Mouse (Mus musculus) megakaryocyte progenitor cell, adult 5-6 weeks (primary cell): ENCODE results near the gene Slc16a6. TPM values are rescaled to one million over a fixed set of nuclear protein-coding genes. Genes with fewer than 3 reads are reported as not detected.

ENCODE experiments used
- ATAC-seq: replicated peaks from 2 replicates; pipeline ENCODE4 v1.8.0; 2016; ENCODE audit warnings: mild to moderate bottlenecking, moderate TSS enrichment, inconsistent platforms; ENCODE audit not compliant: poor library complexity
- total RNA-seq, 2 experiments: library from RNA; stranded (forward) in 1 of 2; stranded (reverse) in 1 of 2; fragments of 157-497, 149-512 nt in 1 of 2; fragments of 200-1000 nt in 1 of 2; gene quantifications; 2 replicates each; pipeline versions ENCODE4 v1.2.3 to v1.2.4; 2015 to 2017

Slc16a6 gene
- total RNA-seq, 2 experiments from 2014 or later: 12.6 to 41.6 TPM

- ATAC-seq: no peak
These were observed 15.2 kb downstream of the Slc16a6 start for GRCm38 (mm10) chr11:109458165-109458564.

GRCm38 (mm10) chr11:109456261-109456660 lies 17.1 kb downstream of the Slc16a6 start:
- no peak for ATAC-seq

GRCm38 (mm10) chr11:109451169-109451568 lies 22.2 kb downstream of the Slc16a6 start:
- ATAC-seq: peak; percentile 65

GRCm38 (mm10) chr11:109445438-109446035 lies 27.9 kb downstream of the Slc16a6 start:
- ATAC-seq: peak; percentile 81

GRCm38 (mm10) chr11:109444600-109444999 lies 28.8 kb downstream of the Slc16a6 start:
- ATAC-seq: peak; percentile 46

GRCm38 (mm10) chr11:109443468-109444263 lies 29.7 kb downstream of the Slc16a6 start:
- no peak for ATAC-seq

GRCm38 (mm10) chr11:109442166-109442730 lies 31.1 kb downstream of the Slc16a6 start:
- no peak for ATAC-seq

GRCm38 (mm10) chr11:109441119-109441518 lies 32.3 kb downstream of the Slc16a6 start:
- peak; percentile 68 for ATAC-seq

GRCm38 (mm10) chr11:109440641-109441040 lies 32.8 kb downstream of the Slc16a6 start:
- ATAC-seq: no peak

- peak; percentile 76 for ATAC-seq
These were observed 33.5 kb downstream of the Slc16a6 start for GRCm38 (mm10) chr11:109439829-109440340.

- ATAC-seq: no peak
These were observed 34.2 kb downstream of the Slc16a6 start for GRCm38 (mm10) chr11:109439209-109439608.

- no peak for ATAC-seq
These were observed 36.5 kb downstream of the Slc16a6 start for GRCm38 (mm10) chr11:109436889-109437288.

- ATAC-seq: peak; percentile 50
These were observed 39.1 kb downstream of the Slc16a6 start for GRCm38 (mm10) chr11:109434233-109434798.

- no peak for ATAC-seq
These were observed 46.0 kb downstream of the Slc16a6 start for GRCm38 (mm10) chr11:109427353-109427752.

- ATAC-seq: no peak
These were observed 47.2 kb downstream of the Slc16a6 start for GRCm38 (mm10) chr11:109426272-109426586.

- ATAC-seq: peak; percentile 83
These were observed 47.8 kb downstream of the Slc16a6 start, which contains the start of gene Amz2 for GRCm38 (mm10) chr11:109425392-109426271. Gene Amz2, plus strand, starts transcription at chr11:109425946.

GRCm38 (mm10) chr11:109423294-109423693 lies 50.1 kb downstream of the Slc16a6 start:
- ATAC-seq: no peak

- ATAC-seq: no peak
These were observed 51.1 kb downstream of the Slc16a6 start for GRCm38 (mm10) chr11:109422263-109422662.

- no peak for ATAC-seq
These were observed 52.2 kb downstream of the Slc16a6 start for GRCm38 (mm10) chr11:109421205-109421604.

GRCm38 (mm10) chr11:109420567-109420962 lies 52.8 kb downstream of the Slc16a6 start:
- peak; percentile 18 for ATAC-seq
